Mouse (Mus musculus) mouse trophoblast stem cell (cell line): Measurements from ENCODE around the gene Ehf.

Experiments
- in situ Hi-C, 2 experiments: fragments of 300-500 bp; cut with MseI, MboI; formaldehyde crosslinking; loops; 2 replicates in 1 of 2; 3 replicates in 1 of 2; pipeline ENCODE4 v1.15.1; 2025

Ehf gene

DNA sequence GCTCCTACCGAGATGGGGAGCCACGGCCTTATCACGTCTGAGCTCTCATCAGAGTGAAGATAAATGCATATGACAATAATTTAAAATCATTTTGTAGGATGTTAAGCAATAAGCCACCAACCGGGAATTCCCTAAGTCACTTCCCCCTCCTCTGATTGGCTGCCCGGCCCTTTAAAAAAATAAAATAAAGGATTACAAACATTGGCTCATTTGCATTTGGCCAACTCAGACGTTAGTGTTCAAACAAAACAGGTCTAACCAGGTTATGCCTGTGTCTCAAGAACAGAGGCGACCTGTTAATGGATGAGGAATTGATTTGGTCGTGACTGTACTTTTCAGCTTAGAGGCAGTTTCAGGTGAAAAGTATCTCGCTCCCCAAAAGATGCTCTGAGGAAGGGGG lies at the start of gene Ehf:
Gene Ehf (minus strand): TSS at position 147 of the 400 bp plus-strand sequence.
- in situ Hi-C loops = no loop called here

DNA sequence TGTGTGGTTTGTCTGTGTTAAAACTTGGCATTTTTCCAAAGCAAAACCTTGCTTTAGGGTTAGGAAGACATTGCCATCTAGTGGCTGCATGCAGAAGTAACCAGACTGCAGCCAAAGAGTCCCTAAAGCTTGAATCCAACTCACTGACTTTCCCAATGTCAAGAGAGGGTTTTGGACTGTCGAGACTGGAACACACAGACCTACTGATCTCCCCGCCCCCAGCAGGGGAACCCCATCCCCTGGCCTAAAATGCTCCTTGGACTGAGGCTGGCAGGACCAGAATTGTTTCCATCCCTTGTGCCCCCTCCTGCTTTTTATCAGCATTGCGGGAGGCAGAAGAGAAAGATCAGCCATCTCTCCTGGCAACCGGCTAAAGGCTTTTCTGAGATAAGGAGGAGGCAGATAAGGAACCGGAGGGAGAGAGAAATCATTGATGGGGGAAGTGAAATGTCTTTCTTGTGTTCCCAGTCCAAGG lies 44.4 kb upstream of the Ehf start:
- in situ Hi-C loops = loop anchor here (5.0 kb wide), 2 partner anchors 255 to 260 kb away; no protein-coding TSS in a partner anchor

- in situ Hi-C loops = loop anchor here (5.0 kb wide), 2 partner anchors 255 to 260 kb away; no protein-coding TSS in a partner anchor
These were observed 43.7 kb upstream of the Ehf start for GRCm38 (mm10) chr2:103346751-103347289.

- in situ Hi-C loops = no loop called here
These were observed 40.5 kb upstream of the Ehf start for GRCm38 (mm10) chr2:103343611-103344010.

DNA sequence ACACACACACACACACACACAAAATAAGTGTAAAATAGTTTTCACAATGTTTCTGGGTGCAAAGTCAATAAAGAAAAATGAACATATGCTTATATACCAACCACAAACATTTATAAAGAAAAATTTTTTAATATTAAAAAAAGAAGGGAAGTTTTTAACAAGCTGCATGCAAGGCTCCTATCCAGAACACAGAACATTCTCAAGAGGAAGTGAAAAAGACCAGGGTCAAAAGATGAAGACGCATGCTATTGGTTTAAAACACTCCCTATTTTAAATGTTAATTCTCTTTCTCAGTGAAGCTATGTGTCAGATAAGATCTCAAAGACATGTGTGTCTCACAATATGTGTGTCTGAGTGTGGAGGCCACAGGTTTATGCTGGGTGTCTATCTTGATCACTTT lies 39.0 kb upstream of the Ehf start:
- in situ Hi-C loops = no loop called here

DNA sequence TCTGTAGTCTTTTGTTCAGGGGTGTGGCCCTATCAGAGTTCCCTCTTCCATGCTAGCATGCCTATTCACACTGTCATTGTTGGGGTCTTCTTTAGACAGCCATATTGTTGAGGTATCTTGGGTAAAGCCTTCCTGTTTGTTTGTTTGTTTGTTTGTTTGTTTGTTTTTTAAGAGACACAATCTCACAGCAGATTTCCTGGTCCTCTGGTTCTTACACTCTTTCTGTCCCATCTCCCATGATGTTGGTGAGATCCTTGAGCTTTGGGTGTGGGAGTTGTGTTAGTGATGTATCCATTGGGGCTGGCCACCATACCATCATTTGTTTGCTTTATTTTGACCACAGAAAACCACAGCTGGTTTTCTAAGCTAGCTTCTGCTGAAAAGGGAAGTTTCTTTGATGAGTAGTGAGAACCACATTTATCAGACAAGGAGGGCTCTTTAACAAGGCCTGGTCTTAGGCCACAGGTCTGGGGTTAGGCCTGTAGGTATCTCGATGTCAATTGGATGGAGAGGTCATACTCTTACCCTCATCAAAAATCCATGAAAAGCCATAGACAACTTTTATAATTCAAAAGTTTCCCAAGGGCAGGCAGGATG lies 38.4 kb upstream of the Ehf start:
- in situ Hi-C loops = no loop called here

- in situ Hi-C loops = no loop called here
These were observed 35.6 kb upstream of the Ehf start for GRCm38 (mm10) chr2:103338706-103339105.

DNA sequence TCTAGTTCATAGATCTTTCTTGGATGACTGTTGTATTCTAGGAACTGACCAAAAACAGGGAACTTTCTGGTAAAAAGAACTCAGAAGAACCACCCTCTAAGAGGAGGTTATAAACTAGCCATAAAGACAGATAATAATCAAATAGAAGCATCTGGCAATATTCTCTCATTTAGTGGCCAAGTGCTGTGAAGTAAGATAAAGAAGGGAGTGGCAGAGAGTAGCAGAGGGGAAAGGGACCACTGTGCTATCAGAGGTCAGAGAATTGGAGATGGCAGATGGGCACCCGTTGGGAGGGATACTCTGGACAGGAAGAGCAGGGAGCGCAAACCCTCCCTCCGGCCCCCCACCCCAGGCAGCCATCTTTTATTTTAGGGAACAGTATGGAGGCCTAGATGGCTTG lies 34.3 kb upstream of the Ehf start:
- in situ Hi-C loops = no loop called here

DNA sequence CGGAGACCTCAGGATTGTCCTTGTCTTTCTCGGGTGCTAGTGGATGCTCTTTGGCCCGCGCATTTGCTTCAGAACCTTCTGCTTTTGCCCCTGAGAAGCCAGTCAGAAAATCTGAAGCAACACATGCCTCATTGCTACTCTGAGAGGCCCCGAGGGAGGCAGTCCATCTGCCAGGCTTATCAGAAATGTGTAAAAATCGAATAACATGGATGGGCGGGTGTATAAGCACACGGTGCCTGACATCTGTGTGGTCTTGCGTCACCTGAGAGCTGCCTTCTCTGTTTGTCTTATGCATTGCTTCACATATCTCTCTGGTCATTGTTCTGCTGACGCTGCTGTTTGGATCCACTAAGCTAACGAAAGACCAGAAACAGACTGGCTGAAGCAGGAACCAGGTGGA lies 33.5 kb upstream of the Ehf start:
- in situ Hi-C loops = no loop called here

DNA sequence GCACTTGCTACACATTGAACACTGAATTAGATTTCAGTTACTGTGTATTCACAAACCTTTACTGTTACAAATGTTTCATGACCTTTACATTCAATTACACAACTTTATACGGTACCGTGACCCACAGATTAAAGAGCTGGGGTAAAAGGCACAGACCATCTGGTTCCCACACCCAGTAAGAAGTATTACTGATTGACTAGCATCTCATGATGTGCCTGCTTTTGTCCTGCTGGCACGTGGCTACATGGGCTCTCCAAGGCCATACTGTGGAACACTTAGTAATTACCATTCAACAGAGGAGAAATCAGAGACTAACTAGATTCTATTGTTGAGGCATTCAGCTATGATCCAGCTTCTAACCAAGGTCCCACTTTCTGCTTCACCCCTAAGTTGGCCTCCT lies 32.9 kb upstream of the Ehf start:
- in situ Hi-C loops = no loop called here

- in situ Hi-C loops = no loop called here
These were observed 28.7 kb upstream of the Ehf start for GRCm38 (mm10) chr2:103331666-103332191.

- in situ Hi-C loops = no loop called here
These were observed 25.7 kb upstream of the Ehf start for GRCm38 (mm10) chr2:103328731-103329130.

GRCm38 (mm10) chr2:103325301-103326048 lies 22.4 kb upstream of the Ehf start:
- in situ Hi-C loops = no loop called here

GRCm38 (mm10) chr2:103324320-103324719 lies 21.2 kb upstream of the Ehf start:
- in situ Hi-C loops = no loop called here

GRCm38 (mm10) chr2:103322171-103322570 lies 19.1 kb upstream of the Ehf start:
- in situ Hi-C loops = no loop called here

DNA sequence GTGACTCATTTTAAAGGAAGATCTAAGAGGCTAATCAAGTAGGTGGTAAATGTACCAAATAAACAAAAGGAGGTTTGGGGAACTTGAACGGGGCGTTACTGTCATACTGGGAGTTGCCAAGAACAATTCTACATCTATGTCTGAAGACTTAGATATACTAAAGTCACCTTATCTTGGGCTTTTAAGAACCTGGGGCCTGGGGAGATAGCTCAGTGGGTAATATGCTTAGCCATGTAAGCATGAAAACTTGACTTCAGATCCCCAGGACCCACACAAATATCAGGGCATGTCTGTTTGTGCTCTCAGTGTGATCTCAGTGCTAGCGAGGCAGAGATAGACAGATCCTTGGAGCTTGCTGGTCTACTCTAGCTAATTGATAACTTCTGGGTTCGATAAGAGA lies 18.6 kb upstream of the Ehf start:
- in situ Hi-C loops = no loop called here

DNA sequence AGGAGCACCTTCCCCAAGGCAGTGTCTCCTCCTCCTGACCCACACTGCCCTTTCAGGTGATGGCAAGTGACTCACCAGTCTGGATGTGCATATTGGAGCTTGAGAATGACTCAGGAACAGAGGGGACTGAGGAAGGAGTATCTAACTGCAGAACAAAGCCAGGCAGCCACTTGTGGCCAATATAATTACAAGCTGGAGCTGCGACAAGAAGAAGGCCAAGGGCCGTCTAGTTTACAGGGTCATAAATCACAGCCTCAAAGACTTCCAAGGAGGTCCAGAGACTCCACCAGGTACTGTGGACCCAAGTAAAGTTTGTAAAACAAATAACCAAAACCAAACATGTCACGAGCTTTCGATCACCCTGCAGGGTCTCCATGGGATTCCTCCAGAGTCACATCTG lies 10.9 kb upstream of the Ehf start:
- in situ Hi-C loops = no loop called here

- in situ Hi-C loops = no loop called here
These were observed 9.6 kb upstream of the Ehf start for GRCm38 (mm10) chr2:103312640-103313039.

DNA sequence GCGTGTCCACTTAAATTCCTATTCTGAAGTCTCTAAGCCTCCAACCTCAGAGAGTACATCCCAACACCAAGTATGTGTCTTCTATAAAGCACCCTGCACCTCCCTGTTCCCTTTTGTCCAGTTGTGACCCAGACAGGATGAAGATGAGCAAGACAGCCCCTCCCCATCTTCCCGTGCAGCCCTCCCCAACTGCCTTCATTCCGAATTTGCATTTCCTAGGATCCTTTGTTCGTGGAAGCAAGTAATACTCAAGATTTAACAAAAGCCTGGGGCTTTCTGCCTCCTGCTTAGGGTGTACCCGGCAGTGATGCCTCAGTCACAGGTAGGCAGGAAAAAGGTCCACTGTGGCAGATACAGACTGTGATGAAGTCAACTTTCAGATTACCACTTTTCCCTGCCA lies 7.6 kb upstream of the Ehf start:
- in situ Hi-C loops = no loop called here

GRCm38 (mm10) chr2:103306686-103307085 lies 3.6 kb upstream of the Ehf start:
- in situ Hi-C loops = no loop called here

- in situ Hi-C loops = no loop called here
These were observed 409 bp downstream of the Ehf start for GRCm38 (mm10) chr2:103302669-103303068.

DNA sequence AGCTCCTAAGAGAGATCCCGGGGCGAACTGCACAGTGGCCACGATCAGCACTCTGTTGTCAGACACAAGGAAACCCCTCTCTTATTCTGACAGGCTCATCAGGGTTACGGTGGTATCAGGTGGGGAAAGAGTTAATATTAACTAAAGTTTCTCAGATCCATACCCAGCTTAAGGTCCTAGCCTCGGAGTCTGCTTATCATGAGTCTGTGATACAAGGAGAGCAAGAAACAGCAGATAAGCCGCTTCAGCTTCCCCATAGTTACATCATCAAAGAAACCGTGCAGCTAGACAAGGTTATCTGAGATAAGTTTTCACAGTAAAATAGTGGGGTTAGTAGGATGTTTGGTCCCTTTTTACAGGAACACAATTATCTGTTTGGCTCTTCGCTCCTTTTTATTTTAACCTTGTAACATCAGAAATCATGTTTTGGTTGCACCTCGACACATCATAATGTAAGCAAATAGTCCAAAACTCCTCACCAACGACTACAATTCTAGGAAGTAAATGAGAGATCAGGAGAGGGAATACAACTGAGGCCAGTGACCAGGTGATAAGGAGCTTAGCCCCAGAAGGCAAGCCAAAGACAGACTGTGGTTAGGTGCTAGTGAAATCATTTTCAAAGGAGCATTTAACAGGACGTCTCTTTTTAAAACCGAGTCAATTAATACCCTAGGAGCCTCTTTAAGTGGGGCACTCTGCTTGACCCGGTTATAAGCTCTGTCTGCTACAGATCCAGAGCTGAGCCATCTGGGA lies 4.2 kb downstream of the Ehf start:
- in situ Hi-C loops = no loop called here
